Mouse (Mus musculus): ENCODE results near the gene Kat2b.
"Not testable (repeated sequence)": the region's sequence is repeated elsewhere in the genome, so short reads cannot be mapped to it uniquely, and the experiment has no call there.

Kat2b gene

GRCm38 (mm10) chr17:53566161-53566918 is at the start of gene Kat2b:
TSS of gene Kat2b (plus strand) at chr17:53566861.
- peak; percentile 70 to 81 for DNase-seq

GRCm38 (mm10) chr17:53519364-53519763 is 47.3 kb upstream of the Kat2b start:
- no peak for DNase-seq

GRCm38 (mm10) chr17:53520509-53520908 is 46.2 kb upstream of the Kat2b start:
- no peak for DNase-seq

DNA sequence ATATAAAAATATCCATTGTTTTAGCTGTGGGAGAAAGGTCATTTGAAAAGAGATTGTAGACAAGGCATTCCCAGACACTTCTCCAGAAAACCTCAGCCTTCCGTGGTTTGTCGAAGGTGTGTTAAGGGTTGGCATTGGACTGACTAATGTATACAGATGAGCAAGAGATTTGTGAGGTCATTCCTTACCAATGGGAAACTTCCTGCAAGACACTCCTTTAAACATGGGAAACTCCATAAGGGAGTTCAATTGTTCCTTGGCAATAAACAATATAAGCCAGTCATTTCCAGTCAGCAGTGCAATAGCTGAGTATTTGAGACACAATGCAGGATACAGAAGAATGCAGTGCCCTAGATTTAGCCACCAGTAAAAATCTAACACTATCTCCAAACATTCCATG is 38.6 kb upstream of the Kat2b start:
- no peak for DNase-seq

DNA sequence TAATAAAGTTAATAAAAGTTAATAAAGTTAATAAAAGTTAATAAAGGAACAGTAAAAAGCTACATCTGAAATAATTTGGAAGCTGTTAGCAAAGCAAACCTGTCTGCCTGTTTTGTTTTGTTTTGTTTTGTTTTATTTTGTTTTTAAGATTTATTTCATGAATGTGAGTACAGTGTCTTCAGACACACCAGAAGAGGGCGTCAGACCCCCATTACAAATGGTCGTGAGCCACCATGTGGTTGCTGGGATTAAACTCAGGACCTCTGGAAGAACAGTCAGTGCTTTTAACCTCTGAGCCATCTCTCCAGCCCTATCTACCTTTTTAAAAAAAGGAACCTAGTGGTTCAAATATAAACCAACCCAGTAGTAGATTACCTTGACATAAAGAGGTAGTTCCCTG is 35.5 kb upstream of the Kat2b start:
- peak in 1 of 2 experiments; percentile 10 for DNase-seq

DNA sequence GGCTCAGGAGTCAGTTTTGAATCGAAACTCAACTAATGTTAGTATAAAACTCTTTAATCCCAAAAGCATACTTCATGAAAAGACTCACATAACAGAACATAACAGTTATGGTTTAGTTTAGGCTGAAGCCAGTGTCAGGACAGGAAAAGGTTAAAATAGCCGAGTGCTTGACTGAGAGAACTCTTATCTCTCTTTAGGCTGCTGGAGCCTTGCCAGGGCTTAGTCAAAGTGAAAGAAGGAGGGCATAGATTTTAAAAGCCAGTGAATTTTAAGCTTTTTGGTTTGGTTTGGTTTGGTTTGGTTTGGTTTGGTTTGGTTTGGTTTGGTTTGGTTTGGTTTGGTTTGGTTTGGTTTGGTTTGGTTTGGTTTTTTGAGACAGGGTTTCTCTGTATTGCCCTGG is 34.2 kb upstream of the Kat2b start:
- DNase-seq: peak in 1 of 2 experiments; percentile 10

GRCm38 (mm10) chr17:53539351-53539750 is 27.3 kb upstream of the Kat2b start, which contains the start of gene Pp2d1:
TSS of gene Pp2d1 (minus strand) at chr17:53539451.
- DNase-seq: not testable (repeated sequence)

GRCm38 (mm10) chr17:53542536-53542935 is 24.1 kb upstream of the Kat2b start:
- no peak for DNase-seq

DNA sequence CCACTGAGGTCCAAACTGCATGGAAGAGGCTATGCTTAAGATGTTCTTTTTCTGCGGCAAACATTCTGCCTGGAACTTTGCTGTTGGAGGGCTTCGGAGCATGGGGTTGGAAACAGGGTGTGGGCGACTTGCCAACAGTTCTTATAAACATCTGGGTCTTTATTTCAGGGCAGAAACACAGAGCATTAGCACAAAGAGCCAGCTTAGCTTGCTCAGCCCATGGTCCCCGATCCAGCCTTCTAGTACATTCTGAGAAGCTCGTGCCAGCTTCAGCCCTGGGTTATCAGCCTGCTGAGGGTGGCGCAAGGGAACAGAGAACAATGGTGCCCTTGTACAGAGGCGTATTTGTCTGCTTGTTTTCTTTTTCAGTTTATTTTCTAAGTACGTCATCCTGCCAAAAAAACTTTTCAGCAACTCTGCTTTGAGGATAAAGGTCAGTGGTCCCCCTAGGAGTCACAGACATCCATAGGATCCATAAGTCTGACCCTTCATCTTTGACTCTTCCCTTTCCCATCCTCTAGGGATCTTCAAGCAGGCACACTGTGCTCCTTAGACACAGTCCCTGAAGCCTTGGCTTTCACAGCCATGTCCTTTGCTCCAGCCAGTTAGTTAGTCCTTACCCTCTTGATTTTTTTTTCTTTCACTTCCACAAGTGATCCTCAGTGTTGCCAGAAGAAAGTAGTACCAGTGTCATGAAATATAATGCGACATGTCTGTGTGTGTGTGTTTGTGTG is 22.9 kb upstream of the Kat2b start:
- peak in 1 of 2 experiments; percentile 16 for DNase-seq

- no peak for DNase-seq
Measured at GRCm38 (mm10) chr17:53551306-53552299, 15.1 kb upstream of the Kat2b start.

- DNase-seq: peak; percentile 19 to 42
Measured at GRCm38 (mm10) chr17:53554088-53554487, 12.6 kb upstream of the Kat2b start.

DNA sequence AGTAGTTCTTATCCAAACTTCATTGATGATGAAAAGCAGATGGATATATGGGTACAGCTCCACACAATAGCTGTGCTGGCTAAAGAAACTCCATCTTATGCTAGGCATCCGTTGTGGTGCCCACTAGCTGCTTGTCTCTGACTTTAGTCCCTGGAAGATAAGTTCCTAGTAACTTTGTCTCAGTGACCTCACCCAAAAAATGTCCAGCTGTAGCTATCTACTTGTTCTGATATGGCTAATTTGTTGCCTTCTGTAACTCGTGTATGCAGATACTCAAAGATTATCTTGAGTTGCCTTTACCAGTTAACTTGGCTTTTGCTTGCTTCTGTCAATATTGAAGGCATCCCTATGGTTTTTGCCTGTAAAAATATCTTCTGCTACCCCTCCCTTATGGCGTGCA is 11.8 kb upstream of the Kat2b start:
- DNase-seq: no peak

GRCm38 (mm10) chr17:53557443-53557842 is 9.2 kb upstream of the Kat2b start:
- no peak for DNase-seq

GRCm38 (mm10) chr17:53559646-53560045 is 7.0 kb upstream of the Kat2b start:
- no peak for DNase-seq

- no peak for DNase-seq
Measured at GRCm38 (mm10) chr17:53561458-53562029, 5.1 kb upstream of the Kat2b start.

GRCm38 (mm10) chr17:53564837-53565236 is 1.8 kb upstream of the Kat2b start:
- no peak for DNase-seq

DNA sequence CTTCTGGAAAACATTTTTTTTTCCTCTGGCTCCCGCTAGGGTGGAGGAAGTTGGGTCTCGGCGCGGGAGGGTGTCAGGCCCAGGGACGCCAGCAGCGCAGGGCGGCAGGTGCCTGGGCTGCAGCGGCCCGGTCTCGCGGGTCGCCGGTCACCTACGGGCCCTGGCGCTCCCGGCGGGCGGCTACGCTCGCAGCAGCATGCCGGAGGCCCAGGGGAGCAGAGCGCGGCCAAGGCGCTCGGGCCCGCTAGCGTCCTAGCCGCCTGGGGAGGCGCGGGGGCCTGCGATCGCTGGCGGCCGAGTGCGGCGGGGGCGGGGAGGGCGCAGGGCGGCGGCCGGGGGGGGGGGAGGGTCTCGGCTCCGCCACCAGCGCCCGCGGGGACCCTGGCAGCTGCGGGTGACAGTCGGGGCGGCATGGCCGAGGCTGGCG is 271 bp downstream of the Kat2b start:
- DNase-seq: peak; percentile 74 to 75

DNA sequence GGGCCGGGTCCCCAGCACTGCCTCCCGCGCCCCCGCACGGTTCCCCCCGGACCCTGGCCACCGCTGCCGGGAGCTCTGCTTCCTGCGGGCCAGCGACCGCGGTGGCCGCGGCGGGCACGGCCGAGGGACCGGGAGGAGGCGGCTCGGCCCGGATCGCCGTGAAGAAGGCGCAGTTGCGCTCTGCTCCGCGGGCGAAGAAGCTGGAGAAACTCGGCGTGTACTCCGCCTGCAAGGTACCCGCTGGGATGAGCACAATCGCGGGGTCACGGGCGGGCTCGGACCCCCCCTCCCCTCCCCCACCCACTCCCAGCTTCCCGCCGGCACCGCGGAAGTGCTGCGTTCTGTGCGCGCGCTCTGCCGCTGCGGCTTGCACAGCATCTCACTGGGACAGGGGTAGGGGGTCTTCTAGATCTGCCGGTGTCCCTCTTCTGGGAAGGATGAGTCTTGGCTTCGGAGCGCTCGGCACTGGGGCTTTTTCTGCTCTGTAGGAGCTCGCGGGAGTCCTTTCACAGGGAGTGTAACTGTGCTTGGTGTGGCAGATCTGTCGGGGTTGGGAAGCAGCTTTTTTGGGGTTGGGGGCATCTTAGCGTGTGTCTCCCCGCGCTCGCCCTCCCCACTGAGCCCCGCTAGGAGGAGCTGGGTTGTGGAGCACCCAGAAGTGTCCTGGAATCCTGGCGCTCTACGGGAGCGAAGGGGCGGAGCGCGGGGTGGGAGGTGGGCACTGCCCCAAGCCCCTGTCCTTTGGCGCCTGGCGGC is 863 bp downstream of the Kat2b start:
- DNase-seq: peak; percentile 65 to 75

GRCm38 (mm10) chr17:53568118-53568517 is 1.5 kb downstream of the Kat2b start:
- peak; percentile 87 to 89 for DNase-seq

DNA sequence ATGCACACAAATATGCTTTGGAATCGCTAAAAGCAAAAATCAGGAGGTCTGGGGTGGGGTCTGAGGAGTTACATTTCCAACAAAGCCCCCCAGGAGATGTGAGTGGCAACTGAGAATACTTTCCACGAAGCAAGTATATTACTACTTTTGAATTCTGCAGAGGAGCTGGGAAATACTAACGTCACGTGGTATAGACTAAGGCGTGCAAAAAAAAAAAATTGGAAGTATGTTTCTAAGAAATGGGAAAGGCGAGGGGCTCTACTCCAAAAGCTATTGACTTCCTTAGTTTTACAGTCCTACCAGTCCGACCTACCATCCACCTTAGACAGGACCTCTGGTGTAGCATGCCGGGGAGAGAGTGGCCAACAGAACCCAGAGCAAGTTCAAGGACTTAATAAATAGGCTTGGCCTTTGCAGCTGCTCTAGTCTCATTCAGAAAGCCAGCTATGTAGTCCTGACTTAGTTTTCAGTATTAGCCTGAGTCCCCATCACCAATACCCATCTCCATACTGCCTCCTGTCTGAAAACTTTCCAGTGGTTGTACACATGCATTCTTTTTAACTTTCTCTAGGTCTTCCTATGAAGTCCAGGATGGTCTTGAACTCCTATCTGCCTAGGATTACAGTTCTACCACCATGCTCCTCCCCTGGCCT is 2.2 kb downstream of the Kat2b start:
- DNase-seq: no peak

DNA sequence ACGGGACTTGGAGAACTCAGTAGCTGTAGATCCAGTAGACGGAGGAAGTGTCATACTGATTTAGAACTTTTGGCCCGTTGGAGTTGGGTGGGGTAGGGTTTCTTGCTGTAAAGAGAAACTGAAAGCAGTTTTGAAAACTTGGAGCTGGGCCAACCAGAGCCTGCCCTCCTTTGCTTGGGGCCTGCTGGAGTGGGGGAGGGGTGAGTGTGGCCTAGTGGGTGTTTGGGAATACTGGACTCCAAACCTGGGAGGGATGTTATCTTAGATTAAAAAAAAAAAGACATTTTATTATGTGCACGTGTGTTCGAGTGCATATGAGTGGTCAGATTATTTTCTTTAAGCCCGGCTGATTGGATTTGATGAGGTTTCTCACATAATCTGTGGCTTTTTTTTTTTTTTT is 3.2 kb downstream of the Kat2b start:
- DNase-seq: peak; percentile 78 to 86

Measured in cerebellum, postnatal 14 days (tissue).